Mouse (Mus musculus) embryonic fibroblast, embryonic 13.5 days (primary cell): ENCODE results near the gene C330007P06Rik.

Source experiments
- CTCF ChIP-seq: IDR thresholded peaks from 2 replicates; pipeline ENCODE4 v1.5.1; 2011; ENCODE audit warnings: mild to moderate bottlenecking, control low read depth, low read length, moderate library complexity, borderline replicate concordance; ENCODE audit not compliant: insufficient read depth
- POLR2A ChIP-seq: IDR thresholded peaks from 2 replicates; pipeline ENCODE4 v1.6.1; 2011; ENCODE audit warnings: low read depth, mild to moderate bottlenecking, control low read depth, low read length, moderate library complexity

GRCm38 (mm10) chrX:36873765-36874164 is at the start of gene C330007P06Rik, which contains the start of gene Ube2a:
- no peak for TF ChIP-seq POLR2A
- no peak for TF ChIP-seq CTCF
